Mouse (Mus musculus): ENCODE results near the gene Bcl7c.

GRCm38 (mm10) chr7:127646363-127646762 is 62.4 kb downstream of the Bcl7c start:
- no peak for TF ChIP-seq CTCF (IDR thresholded peaks at IDR 0.05; ENCODE audit: low read depth, low read length)
- TF ChIP-seq POLR2A (IDR thresholded peaks at IDR 0.05; ENCODE audit: extremely low read depth, insufficient read depth, low read length) = no peak
